Mouse (Mus musculus): ENCODE results near the gene Serpina1e.
"Not testable (repeated sequence)": the region's sequence is repeated elsewhere in the genome, so short reads cannot be mapped to it uniquely, and the experiment has no call there.

Gene Serpina1e

DNA sequence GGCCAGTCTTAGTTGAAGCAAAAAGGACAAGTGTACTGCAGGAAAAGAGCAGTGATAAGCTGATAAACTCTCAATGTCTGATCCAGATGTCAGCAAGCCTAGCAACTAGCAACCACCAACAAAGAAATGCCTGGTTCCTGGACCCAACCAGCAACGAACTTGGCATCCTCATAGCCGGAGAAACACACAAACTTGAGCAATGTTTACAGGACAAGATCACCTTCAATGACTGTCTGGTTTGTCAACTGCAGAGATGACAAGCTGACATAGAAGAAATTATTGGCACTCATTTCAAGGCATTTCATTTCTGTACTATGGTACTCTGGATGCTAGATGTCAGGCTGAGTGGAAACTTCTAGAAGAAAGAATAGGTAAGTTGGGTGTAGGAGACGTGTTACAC, 8.0 kb upstream of the Serpina1e start:
- in situ Hi-C loops (cut with MboI; ENCODE audit: unreplicated experiment in 2 of 2) = no loop called here

DNA sequence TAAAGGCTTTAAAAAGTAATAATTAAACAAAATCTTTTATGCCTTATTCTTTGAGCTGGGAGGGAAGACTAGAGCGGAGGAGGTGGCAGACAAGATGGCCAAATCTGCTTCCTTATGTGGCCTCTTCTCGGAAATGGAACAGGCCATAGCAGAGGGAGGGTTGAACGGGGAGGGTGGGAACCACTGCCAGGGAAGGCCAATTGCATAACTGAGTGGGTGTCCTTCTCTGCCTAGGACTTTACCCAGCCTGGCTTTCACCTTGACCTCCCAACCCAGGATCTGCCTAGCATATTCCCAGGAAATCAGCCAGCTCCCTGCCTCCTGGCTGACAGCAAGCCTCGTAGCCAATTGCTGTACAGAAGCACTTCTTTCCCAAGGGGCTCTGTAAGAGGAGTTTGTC, 4.5 kb upstream of the Serpina1e start:
- in situ Hi-C loops (cut with MboI; ENCODE audit: unreplicated experiment in 2 of 2) = no loop called here

DNA sequence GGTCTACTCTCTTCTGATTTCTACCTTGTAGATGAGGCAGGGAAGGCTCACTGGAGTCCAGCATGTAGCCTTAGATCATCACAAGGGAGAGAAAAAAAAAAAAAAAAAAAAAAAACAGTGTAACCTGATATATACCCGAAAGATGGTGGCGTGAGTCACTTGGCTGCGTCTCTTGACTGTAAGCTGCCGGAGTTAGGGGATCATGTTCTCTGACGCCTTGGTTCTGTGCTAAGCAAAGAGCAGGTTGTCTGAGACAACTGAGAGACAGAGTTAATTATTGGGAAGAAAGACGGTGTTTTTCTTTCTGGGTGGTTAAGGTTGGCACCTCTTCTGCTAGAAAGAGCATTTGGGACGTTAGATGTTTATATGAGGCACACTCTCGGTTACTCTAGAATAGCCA, 4.1 kb upstream of the Serpina1e start:
- in situ Hi-C loops (cut with MboI; ENCODE audit: unreplicated experiment in 2 of 2) = no loop called here

DNA sequence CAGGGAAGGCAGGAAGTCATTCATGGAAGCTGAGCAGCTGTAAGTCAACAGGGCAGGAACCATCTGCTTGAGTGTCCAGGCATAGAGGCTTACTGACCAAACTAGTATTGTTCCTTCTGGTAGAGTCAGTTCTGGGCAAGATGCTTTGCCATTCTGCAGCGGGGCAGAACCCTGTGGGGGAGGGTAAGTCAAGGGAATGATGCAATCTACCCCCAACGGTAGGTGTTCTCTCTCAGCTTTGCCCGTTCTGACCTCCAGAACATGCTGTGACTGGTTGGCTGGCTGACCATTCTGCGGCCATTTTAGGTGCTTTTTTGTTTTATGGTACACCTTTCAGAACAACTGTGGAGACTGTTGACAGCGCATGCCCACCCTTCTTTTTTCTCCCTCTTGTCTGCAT, 3.6 kb upstream of the Serpina1e start:
- in situ Hi-C loops (cut with MboI; ENCODE audit: unreplicated experiment in 2 of 2) = no loop called here

- in situ Hi-C loops (cut with MboI; ENCODE audit: unreplicated experiment in 2 of 2) = no loop called here
Measured at GRCm38 (mm10) chr12:103961716-103962115, 2.9 kb upstream of the Serpina1e start.

DNA sequence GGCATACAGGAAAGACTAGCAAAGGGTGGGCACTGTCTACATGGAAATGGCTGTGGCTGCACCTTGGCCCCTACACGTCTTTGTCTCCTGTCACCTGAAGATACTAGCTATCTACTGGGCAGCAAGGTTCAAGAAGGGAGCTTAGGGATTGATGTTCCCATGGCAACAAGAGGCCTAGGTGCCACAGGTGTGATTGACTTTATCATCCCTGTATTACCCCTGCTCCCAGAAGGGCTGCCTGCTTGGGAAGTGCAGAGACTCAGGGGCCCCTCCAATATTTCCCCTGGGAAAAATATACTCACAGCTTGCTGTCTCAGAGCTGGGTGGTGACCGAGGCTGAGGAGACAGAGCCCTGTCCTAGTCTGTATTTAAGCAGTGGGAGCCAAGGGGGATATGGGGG, 2.2 kb downstream of the Serpina1e start:
- in situ Hi-C loops (cut with MboI; ENCODE audit: unreplicated experiment in 2 of 2) = not testable (repeated sequence)

DNA sequence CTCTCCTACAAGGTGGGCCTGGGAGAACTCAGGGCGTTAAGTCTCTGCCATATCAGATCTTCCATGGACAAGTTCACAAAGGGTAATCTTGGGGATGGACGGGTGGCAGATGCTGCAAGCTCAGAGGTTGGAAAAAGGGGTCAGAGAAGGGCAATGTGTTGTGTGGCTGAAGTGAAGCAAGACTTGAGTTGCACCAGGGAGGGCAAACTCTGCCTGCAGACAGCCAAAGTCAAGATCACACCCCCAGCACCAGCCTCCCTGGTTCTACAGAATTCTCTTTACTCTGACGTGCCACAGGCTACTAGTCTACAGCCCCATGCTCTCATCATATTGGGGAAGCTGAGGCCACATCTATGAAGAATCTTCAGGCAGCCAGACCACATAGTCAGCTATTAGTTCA, 5.8 kb downstream of the Serpina1e start:
- in situ Hi-C loops (cut with MboI; ENCODE audit: unreplicated experiment in 2 of 2) = not testable (repeated sequence)

GRCm38 (mm10) chr12:103946243-103946642, 12.5 kb downstream of the Serpina1e start:
- in situ Hi-C loops (cut with MboI; ENCODE audit: unreplicated experiment in 2 of 2) = no loop called here

- in situ Hi-C loops (cut with MboI; ENCODE audit: unreplicated experiment in 2 of 2) = not testable (repeated sequence)
Measured at GRCm38 (mm10) chr12:103909181-103909580, 49.6 kb downstream of the Serpina1e start.

GRCm38 (mm10) chr12:103907746-103908145, 51.0 kb downstream of the Serpina1e start:
- in situ Hi-C loops (cut with MboI; ENCODE audit: unreplicated experiment in 2 of 2) = not testable (repeated sequence)

GRCm38 (mm10) chr12:103904837-103905340, 53.9 kb downstream of the Serpina1e start, which contains the start of gene Serpina1c:
Serpina1c (minus strand) TSS chr12:103904887.
- in situ Hi-C loops (cut with MboI; ENCODE audit: unreplicated experiment in 2 of 2) = not testable (repeated sequence)

GRCm38 (mm10) chr12:103901929-103902328, 56.8 kb downstream of the Serpina1e start:
- in situ Hi-C loops (cut with MboI; ENCODE audit: unreplicated experiment in 2 of 2) = not testable (repeated sequence)
